28 mouse cellular contexts compared by ENCODE assay signal in genomic region chr3:60218938-60219337, GRCm38 (mm10).
DNase-seq lines count a peak whose midpoint lies in the region; ATAC-seq and TF ChIP-seq lines count a peak whose summit lies in the region.
"Had no signal": no experiment of that assay in that cellular context is flagged by ENCODE, and none has a peak within 500 bp of the region (broad histone marks: within the 10 kb centered on the region; RNA-seq: fewer than 3 reads in every experiment).

No protein-coding gene starts in this region.

- H3K79me2 ChIP-seq in MEL (ENCODE audit: control insufficient read depth, insufficient read depth, low read length, poor library complexity), result no peaks in the 10 kb centered on the region

- peak; percentile 76; the same call in 1 of the 2 replicates for ATAC-seq in common myeloid progenitor, adult 5-6 weeks (replicated peaks; ENCODE audit: low read depth, poor library complexity, severe bottlenecking)
- 0 out of 2 replicates have a peak, but pooled peaks have one; percentile 54 for ATAC-seq in megakaryocyte, adult 5-6 weeks (ENCODE audit: poor library complexity, severe bottlenecking)
- ATAC-seq in intestine, postnatal 0 days, result no peak
- ATAC-seq: CD4-positive, CD25-positive, alpha-beta regulatory T cell, adult 4 months; forebrain, embryonic 15.5 days; Patski had no signal

- no peak for TF ChIP-seq POLR2A in MEL (IDR thresholded peaks at IDR 0.05; ENCODE audit: control insufficient read depth in 1 of 2, insufficient read depth in 1 of 2, low read depth in 1 of 2, low read length in 2 of 2, poor library complexity in 1 of 2)

- 72% methylated on average over 3 of the region's 3 CpGs for WGBS in intestine, postnatal 0 days

- no peak for TF ChIP-seq RAD21 in MEL (IDR thresholded peaks at IDR 0.05; ENCODE audit: low read depth, low read length)

- DNase-seq in MEL (ENCODE audit: low read depth, low spot score), result peak; percentile 68
- no peak for DNase-seq in spleen, postnatal 14 days (ENCODE audit: low spot score in 2 of 2)
- no peak for DNase-seq in cerebellum, adult 9-10 months
- DNase-seq: adrenal gland, postnatal 10 days; adrenal gland, postnatal 36 days; cerebellum, adult 11 months; cerebellum, adult 9-11 months; cerebellum, postnatal 25 days; embryo, embryonic 11 days; gastrocnemius, postnatal 25 days; heart, adult 2 months; heart, postnatal 14 days; heart, postnatal 4 days; kidney, adult 11 months had no signal

- no peak for TF ChIP-seq CTCF in MEL (IDR thresholded peaks at IDR 0.05 in 2 of 3, conservative IDR thresholded peaks at IDR 0.05 in 1 of 3; ENCODE audit: control insufficient read depth in 1 of 3, insufficient read depth in 1 of 3, low read depth in 2 of 3, low read length in 3 of 3, poor library complexity in 1 of 3, severe bottlenecking in 1 of 3)
- TF ChIP-seq CTCF in intestine, postnatal 0 days (IDR thresholded peaks at IDR 0.05; ENCODE audit: low read depth), result no peak

- no peaks in the 10 kb centered on the region for H3K27me3 ChIP-seq in MEL (ENCODE audit: control insufficient read depth in 1 of 2, insufficient read depth in 2 of 2, low read length in 2 of 2)
- no peaks in the 10 kb centered on the region for H3K27me3 ChIP-seq in intestine, postnatal 0 days (replicated peaks; ENCODE audit: control insufficient read depth, insufficient read depth, low read length)
- H3K27me3 ChIP-seq: embryonic facial prominence, embryonic 13.5 days; forebrain, embryonic 12.5 days; forebrain, embryonic 15.5 days; heart, embryonic 13.5 days; hindbrain, embryonic 12.5 days; hindbrain, embryonic 15.5 days; Patski had no signal

- 0 out of 2 replicates have a peak overlapping the region, but pooled peaks have one; percentile 40 for H3K9ac ChIP-seq in MEL (ENCODE audit: control insufficient read depth, low read depth, low read length, poor library complexity, severe bottlenecking)
- no peak overlapping the region for H3K9ac ChIP-seq in intestine, postnatal 0 days (ENCODE audit: low read depth, low read length)
- H3K9ac ChIP-seq: embryonic facial prominence, embryonic 13.5 days; forebrain, embryonic 12.5 days; forebrain, embryonic 15.5 days; heart, embryonic 13.5 days; hindbrain, embryonic 12.5 days; hindbrain, embryonic 15.5 days had no signal

- H3K4me1 ChIP-seq in MEL (ENCODE audit: control insufficient read depth in 1 of 2, insufficient read depth in 2 of 2, low read length in 2 of 2), result peaks cover 0 to 2% of the 10 kb centered on the region in 2 experiments; a peak in 2 of 4 replicates
- H3K4me1 ChIP-seq in intestine, postnatal 0 days (replicated peaks; ENCODE audit: control insufficient read depth, insufficient read depth, low read length), result no peaks in the 10 kb centered on the region
- H3K4me1 ChIP-seq: embryonic facial prominence, embryonic 10.5 days; embryonic facial prominence, embryonic 13.5 days; forebrain, embryonic 12.5 days; forebrain, embryonic 15.5 days; heart, embryonic 10.5 days; heart, embryonic 13.5 days; hindbrain, embryonic 12.5 days; hindbrain, embryonic 15.5 days had no signal

- no peaks in the 10 kb centered on the region for H3K9me3 ChIP-seq in MEL (replicated peaks; ENCODE audit: insufficient read depth, low read length)
- no peaks in the 10 kb centered on the region for H3K9me3 ChIP-seq in intestine, postnatal 0 days (ENCODE audit: control insufficient read depth)
- H3K9me3 ChIP-seq: embryonic facial prominence, embryonic 10.5 days; embryonic facial prominence, embryonic 13.5 days; forebrain, embryonic 12.5 days; forebrain, embryonic 15.5 days; heart, embryonic 10.5 days; heart, embryonic 13.5 days; hindbrain, embryonic 12.5 days; hindbrain, embryonic 15.5 days had no signal

- H3K27ac ChIP-seq in MEL (ENCODE audit: control insufficient read depth, low read depth, low read length), result no peak overlapping the region
- no peak overlapping the region for H3K27ac ChIP-seq in intestine, postnatal 0 days (ENCODE audit: low read depth, low read length)
- H3K27ac ChIP-seq: embryonic facial prominence, embryonic 10.5 days; embryonic facial prominence, embryonic 13.5 days; forebrain, embryonic 12.5 days; forebrain, embryonic 15.5 days; heart, adult 2 months; heart, embryonic 10.5 days; heart, embryonic 13.5 days; hindbrain, embryonic 12.5 days; hindbrain, embryonic 15.5 days had no signal

- H3K4me2 ChIP-seq in intestine, postnatal 0 days (replicated peaks; ENCODE audit: low read depth), result no peak overlapping the region
- H3K4me2 ChIP-seq: embryonic facial prominence, embryonic 13.5 days; forebrain, embryonic 12.5 days; forebrain, embryonic 15.5 days; heart, embryonic 13.5 days; hindbrain, embryonic 12.5 days; hindbrain, embryonic 15.5 days had no signal

- H3K36me3 ChIP-seq in MEL (ENCODE audit: control insufficient read depth in 1 of 2, insufficient read depth in 2 of 2, low read length in 2 of 2), result peaks cover 0 to 8% of the 10 kb centered on the region in 2 experiments; a peak in 2 of 4 replicates
- H3K36me3 ChIP-seq in intestine, postnatal 0 days (ENCODE audit: control insufficient read depth, insufficient read depth), result no peaks in the 10 kb centered on the region
- H3K36me3 ChIP-seq: embryonic facial prominence, embryonic 10.5 days; embryonic facial prominence, embryonic 13.5 days; forebrain, embryonic 12.5 days; forebrain, embryonic 15.5 days; heart, embryonic 10.5 days; heart, embryonic 13.5 days; hindbrain, embryonic 12.5 days; hindbrain, embryonic 15.5 days had no signal

- TF ChIP-seq EP300 in MEL (IDR thresholded peaks at IDR 0.05; ENCODE audit: low read depth in 1 of 2, low read length in 2 of 2), result peak; percentile 11 to 66; a peak in 3 of 4 replicates

- no peak overlapping the region for H3K4me3 ChIP-seq in MEL (ENCODE audit: control insufficient read depth in 1 of 2, insufficient read depth in 1 of 2, low read depth in 2 of 2, low read length in 2 of 2)
- no peak overlapping the region for H3K4me3 ChIP-seq in intestine, postnatal 0 days (ENCODE audit: low read depth, low read length)
- H3K4me3 ChIP-seq: embryonic facial prominence, embryonic 10.5 days; embryonic facial prominence, embryonic 13.5 days; erythroblast, embryonic 14.5 days; forebrain, embryonic 12.5 days; forebrain, embryonic 15.5 days; heart, adult 2 months; heart, embryonic 10.5 days; heart, embryonic 13.5 days; hindbrain, embryonic 12.5 days; hindbrain, embryonic 15.5 days had no signal

TF ChIP-seq in MEL, 35 proteins besides CTCF, POLR2A, EP300 and RAD21:
- TF ChIP-seq ELF1 (IDR thresholded peaks at IDR 0.05; ENCODE audit: low read depth, low read length) (peak; percentile 46; the same call in 1 of the 2 replicates), ETS1 (IDR thresholded peaks at IDR 0.05; ENCODE audit: low read depth, low read length) (peak; percentile 30; the same call in 1 of the 2 replicates), GATA1 (IDR thresholded peaks at IDR 0.05; ENCODE audit: low read depth, low read length) (peak; percentile 64), POLR2AphosphoS5 (IDR thresholded peaks at IDR 0.05; ENCODE audit: borderline replicate concordance, low read depth, low read length) (no peak)
TF ChIP-seq in MEL: peak in this region for 3.
